Mouse (Mus musculus) activated CD4-positive, CD25-positive, alpha-beta regulatory T cell, adult 9 weeks (primary cell): ENCODE results near the gene Clasrp. TPM values are rescaled to one million over a fixed set of nuclear protein-coding genes. Genes with fewer than 3 reads are reported as not detected.

Experiments used
- polyA plus RNA-seq: library from polyadenylated mRNA; unstranded; fragments of 100-300 nt; shearing (Covaris generic); gene quantifications from one replicate; pipeline ENCODE4 v1.2.1, GENCODE M21; 2017

Clasrp gene
- 15.3 TPM for polyA plus RNA-seq

DNA sequence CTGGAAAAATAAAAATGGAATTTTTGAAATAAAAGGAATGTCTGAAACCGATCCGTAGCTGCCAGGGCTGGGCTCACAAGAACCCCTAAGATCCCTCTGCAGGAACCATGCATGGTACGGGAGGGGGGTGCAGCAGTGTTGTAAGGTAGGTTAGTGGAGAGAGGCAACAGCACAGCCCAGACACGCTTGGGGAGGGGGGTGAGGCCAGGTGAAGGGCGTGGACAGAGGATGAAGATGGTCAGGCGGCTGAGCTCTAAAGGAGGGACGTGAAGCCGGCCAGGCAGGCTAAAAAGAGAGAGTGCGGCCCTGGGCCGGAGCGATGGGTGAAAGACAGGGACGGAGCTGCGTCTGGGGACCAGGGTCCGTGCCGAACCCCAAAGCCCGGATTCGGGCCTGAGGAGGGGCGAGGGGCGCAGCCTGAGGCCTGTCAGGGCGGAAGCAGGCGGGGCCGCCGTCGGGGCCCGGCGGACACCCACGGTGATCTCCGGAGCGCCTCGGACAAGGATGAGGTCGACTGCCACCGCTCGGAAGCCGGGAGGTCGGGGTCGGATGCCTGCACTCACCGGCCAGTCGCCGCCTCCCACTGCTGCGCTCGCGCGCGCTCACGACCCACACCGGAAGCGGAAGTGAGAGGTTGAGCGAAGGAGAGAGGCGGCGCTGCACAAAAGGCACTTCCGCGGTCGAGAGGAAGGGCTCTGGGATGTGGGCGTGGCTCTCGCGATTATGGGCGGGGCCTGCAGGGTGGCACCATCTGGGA, at the start of gene Clasrp:
TSS of gene Clasrp (minus strand) at position 638 of the 757 bp plus-strand sequence.

DNA sequence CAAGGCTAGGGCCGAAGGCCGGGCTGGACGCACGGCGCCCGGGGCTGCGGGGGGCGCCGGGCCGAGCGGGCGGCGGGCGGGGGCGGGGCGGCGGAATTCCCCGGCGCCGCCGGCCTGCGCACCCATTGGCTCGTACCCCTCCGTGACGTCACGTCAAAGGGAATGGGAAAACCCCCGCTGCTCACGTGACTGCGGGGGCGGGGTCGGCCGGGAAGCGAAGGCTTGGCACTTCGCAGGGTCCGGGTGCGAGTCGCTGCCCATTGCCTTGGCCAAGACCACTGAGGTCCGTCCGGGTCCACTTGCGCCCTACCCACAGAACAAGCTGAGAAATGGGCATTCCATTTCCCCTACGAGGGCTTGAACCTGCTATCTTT, 25.1 kb upstream of the Clasrp start, which contains the start of gene Relb:
TSS of gene Relb (minus strand) at position 78 of the 374 bp plus-strand sequence.

DNA sequence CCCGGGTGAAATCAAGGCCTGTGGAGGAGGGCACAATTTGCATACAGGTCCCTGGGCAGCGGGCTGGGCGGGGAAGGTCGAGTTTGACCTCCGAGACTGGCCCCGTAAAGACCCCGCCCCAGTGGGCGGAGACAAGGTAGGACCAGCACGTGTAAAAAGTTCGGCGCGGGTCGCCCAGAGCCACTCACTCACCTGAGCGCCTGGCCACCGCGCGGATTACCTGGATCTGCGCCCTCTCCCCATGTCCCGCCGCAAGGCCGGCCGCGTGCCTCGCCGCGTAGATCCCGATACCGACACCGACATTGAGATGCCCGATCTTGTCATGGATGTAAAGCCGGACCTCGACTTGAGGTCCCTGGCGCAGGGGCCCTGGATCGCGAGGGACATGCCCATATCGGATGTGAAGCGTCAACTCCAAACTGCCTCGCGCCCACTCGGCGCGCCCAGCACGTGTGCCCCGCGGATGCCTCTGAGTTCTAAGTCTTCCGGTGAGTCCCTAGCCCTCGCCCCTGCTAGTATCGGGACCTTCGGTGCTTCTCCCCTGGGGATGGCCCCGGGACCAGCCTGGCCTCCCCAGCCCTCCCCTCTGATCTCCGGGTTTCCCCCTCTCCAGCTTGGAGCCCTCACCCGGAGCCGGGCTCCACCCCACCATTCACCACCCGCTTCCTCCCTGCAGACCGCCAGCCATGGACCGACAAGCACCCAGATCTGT, 27.0 kb downstream of the Clasrp start, which contains the start of the genes Zfp296 and Gemin7:
TSS of gene Zfp296 (plus strand) at position 147 of the 712 bp plus-strand sequence.
TSS of gene Gemin7 (minus strand) at position 455 of the 712 bp plus-strand sequence.

DNA sequence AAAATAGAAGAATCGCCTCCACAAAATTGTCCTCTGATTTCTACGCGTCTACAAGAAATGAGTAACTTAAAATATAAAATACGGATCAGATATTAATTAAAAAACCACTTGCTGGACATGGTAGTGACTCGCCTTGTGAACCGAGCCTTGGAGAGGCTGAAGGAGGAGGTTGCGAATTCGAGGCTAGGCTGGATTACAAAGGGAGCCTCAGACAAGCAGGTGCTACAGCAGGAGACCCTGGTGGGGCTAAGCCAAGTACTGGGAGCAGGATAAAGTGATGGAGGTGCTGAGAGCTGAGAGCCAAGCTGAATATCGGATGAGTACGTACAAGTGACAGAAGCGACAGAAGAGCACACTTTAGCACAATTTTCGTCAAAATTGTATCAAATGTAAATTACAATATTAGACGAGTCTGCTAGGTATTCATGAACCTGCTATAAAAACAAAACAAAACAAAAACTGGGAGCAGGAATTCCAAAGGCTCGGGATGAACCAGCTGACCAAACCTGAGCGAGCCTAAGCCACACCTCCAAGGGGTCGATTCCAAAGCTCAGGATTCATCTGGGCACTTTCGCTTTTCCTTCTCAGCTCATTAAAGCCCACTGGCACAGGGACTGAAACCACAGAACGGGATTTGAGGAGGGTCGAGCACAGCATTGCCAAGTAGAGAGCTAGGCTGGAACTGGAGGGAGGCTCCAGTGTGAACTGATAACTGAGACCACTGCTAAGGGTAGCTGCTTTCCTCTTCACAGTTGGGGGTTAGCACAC, 41.5 kb downstream of the Clasrp start, which contains the start of gene Ppp1r37:
TSS of gene Ppp1r37 (minus strand) at position 434 of the 768 bp plus-strand sequence.

Other genes with a start within 250 kb of the Clasrp start
- gene Cd3eap, start 245.0 kb downstream of the Clasrp start, polyA plus RNA-seq: 13.9 TPM
- 0.20 TPM for gene Ppp1r13l, start 244.7 kb downstream of the Clasrp start, polyA plus RNA-seq
- 9.9 TPM for gene Ercc2, start 222.5 kb downstream of the Clasrp start, polyA plus RNA-seq
- 17.0 TPM for gene Klc3, start 200.4 kb downstream of the Clasrp start, polyA plus RNA-seq
- not detected for gene Ckm, start 199.7 kb downstream of the Clasrp start, polyA plus RNA-seq
- gene Mark4, start 145.7 kb downstream of the Clasrp start, polyA plus RNA-seq: 2.0 TPM
- not detected for gene Exoc3l2, start 141.2 kb downstream of the Clasrp start, polyA plus RNA-seq
- 0.28 TPM for gene Bloc1s3, start 96.1 kb downstream of the Clasrp start, polyA plus RNA-seq
- gene Trappc6a, start 96.1 kb downstream of the Clasrp start, polyA plus RNA-seq: 115 TPM
- not detected for gene Nkpd1, start 86.6 kb downstream of the Clasrp start, polyA plus RNA-seq
- gene Ppp1r37, start 41.4 kb downstream of the Clasrp start, polyA plus RNA-seq: 4.3 TPM
- gene Zfp296, start 27.2 kb downstream of the Clasrp start, polyA plus RNA-seq: 1.6 TPM
- 95.3 TPM for gene Gemin7, start 26.9 kb downstream of the Clasrp start, polyA plus RNA-seq
- 24.3 TPM for gene Relb, start 25.0 kb upstream of the Clasrp start, polyA plus RNA-seq
- 150 TPM for gene Clptm1, start 60.5 kb upstream of the Clasrp start, polyA plus RNA-seq
- gene Apoc2, start 73.5 kb upstream of the Clasrp start, polyA plus RNA-seq: not detected
- gene Gm44805, start 76.9 kb upstream of the Clasrp start, polyA plus RNA-seq: not detected
- gene Apoc4, start 77.0 kb upstream of the Clasrp start, polyA plus RNA-seq: 0.54 TPM
- gene Apoc1, start 88.2 kb upstream of the Clasrp start, polyA plus RNA-seq: 1.8 TPM
- gene Apoe, start 94.7 kb upstream of the Clasrp start, polyA plus RNA-seq: 19.9 TPM
- gene Tomm40, start 111.0 kb upstream of the Clasrp start, polyA plus RNA-seq: 19.1 TPM
- 1.2 TPM for gene Nectin2, start 146.0 kb upstream of the Clasrp start, polyA plus RNA-seq
- 19.5 TPM for gene Bcam, start 166.5 kb upstream of the Clasrp start, polyA plus RNA-seq
- gene Cblc, start 192.3 kb upstream of the Clasrp start, polyA plus RNA-seq: 0.45 TPM
- gene Bcl3, start 218.3 kb upstream of the Clasrp start, polyA plus RNA-seq: 16.8 TPM
- 0.28 TPM for gene Gm19345, start 247.5 kb upstream of the Clasrp start, polyA plus RNA-seq